Mouse (Mus musculus) cerebellum, postnatal 36 days (tissue): ENCODE data around the gene Robo4.

Source experiments
- DNase-seq, 2 experiments: peaks; one replicate each; pipeline ENCODE4 v3.0.0; 2021 to 2022; ENCODE audit warnings: mixed read lengths in 2 of 2

Robo4 gene

DNA sequence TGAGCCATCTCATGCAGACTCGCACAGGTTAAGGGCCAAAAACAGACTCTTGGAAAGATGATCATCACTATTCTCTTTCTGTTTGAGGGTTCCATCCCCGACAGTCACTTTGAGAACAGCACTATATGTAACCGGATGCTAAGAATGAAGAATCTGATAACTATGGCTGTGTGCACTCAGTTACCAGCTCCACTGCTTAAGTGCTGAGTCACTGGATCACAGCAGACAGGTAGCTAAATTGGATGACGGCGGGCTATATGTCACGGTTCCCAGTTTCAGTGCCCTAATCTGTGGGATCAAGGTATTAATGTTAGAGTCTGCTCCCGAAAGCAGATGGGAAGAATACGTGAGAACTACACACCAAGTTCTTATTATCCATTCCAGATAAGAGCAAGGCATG is 54.2 kb downstream of the Robo4 start:
- DNase-seq = no peak

GRCm38 (mm10) chr9:37456481-37456910 is 54.8 kb downstream of the Robo4 start:
- peak; percentile 54 to 57 for DNase-seq

DNA sequence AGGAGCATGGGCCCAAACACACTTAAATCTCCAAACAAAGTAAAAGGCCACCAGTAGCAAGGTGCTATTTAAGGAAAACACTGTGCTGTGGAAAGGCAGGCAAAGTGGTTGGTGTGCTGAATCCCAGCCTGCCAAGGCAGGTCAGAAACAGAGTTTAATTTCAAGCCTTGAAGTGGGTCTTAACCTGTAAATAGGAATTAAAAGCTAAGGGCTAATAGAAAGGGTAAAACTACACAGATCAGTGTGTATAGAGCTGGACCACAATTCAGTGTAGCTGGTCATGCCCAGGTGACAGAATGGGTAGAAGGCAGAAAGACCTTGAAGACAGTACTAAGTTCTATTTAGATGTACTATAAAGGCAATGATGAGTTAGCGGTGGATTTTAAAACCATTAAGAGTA is 55.5 kb downstream of the Robo4 start:
- DNase-seq = no peak

DNA sequence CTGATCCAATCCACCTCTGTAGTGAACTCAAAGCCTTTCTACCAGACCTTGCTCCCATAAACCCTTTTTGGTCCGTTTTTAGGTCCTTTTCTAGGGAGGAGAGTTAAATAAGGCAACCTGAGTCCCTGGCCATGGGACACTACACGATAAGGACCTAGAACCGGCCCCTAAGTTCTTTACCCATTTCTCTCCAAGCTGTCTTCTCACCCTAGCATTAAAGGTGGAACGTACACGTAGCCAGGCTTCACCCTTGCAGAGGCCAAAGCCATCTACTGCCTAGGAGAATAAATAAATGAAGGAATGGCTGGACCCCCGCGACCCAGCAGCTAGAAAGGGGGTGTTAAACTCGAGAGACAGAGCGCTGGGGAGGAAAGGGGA is 58.0 kb downstream of the Robo4 start:
- DNase-seq = no peak

DNA sequence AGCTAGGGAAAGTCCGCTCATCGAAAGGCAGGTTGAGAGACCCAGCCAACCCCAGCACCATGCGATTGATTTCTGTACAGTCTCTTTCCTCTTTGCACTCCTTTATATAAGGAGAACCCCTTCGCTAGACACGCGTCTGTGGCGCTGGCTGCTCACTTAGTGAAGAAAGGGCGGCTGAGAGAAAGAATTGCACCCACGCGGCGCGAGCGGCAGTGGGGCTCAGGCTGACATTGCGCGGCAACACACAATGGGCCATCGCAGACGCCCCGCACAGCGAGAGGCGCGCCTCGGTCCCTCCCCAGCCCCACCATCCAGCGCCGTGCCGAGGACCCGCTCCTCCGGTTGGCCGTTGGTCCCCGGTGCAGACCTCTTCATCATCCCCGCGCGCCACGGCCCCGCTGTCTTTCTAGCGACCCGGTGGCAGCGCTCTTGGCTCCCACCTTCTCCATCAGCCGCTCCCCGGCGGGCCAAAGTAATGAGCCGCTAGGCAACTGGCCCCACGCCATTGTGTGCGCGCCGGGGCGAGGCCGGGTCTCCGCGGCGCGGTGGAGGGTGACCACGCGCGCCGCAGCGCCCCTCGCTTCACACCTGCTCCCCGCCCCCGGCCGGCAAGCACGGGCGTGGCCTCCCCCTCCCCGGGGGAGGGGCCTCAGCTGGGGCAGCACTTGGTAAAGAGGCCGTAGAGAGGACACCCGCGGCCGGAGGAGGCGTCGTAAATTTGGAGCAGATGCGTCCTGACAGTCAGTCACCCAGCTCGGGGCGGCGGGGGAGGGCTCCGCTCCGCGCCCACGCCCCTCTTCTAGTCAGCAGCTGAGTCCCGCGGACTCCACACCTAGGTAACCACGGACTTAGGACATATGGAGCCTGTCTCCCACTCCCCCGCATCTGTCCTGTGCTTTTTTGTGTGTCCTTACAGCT is 58.6 kb downstream of the Robo4 start:
- peak; percentile 32 to 37 for DNase-seq

- no peak for DNase-seq
Observed at GRCm38 (mm10) chr9:37460961-37461340, 59.3 kb downstream of the Robo4 start.

DNA sequence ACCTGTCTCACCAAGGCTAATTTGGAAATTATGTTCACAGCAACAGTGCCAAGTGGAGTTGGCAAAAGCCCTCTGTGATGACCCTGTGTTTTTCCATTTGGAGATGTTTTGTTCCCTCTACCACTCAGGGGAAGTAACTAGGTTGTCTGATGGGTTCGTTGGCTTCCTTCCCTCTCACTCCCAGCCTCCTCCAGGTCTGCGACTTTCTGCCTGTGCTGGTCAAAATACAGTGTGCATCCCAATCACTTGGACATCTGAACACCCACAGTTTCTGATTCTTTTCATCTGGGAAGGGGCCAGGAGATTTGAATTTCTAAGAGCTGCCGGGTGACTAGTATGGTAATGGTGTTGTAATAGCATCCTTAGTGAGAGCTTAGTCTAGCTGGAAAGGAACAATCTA is 59.9 kb downstream of the Robo4 start:
- DNase-seq = no peak

GRCm38 (mm10) chr9:37462764-37463163 is 61.1 kb downstream of the Robo4 start:
- DNase-seq = peak; percentile 31 to 63
